Mouse (Mus musculus): ENCODE data around the gene Tmem179b.

Gene Tmem179b

GRCm38 (mm10) chr19:8774086-8774835 is at the start of gene Tmem179b:
Gene Tmem179b (minus strand): TSS chr19:8774467.
- DNase-seq = peak; percentile 96

GRCm38 (mm10) chr19:8822696-8823095 is 48.4 kb upstream of the Tmem179b start:
- DNase-seq = no peak

GRCm38 (mm10) chr19:8821146-8821545 is 46.9 kb upstream of the Tmem179b start:
- no peak for DNase-seq

- no peak for DNase-seq
Measured at GRCm38 (mm10) chr19:8820424-8820956, 46.2 kb upstream of the Tmem179b start.

- peak; percentile 99 for DNase-seq
Measured at GRCm38 (mm10) chr19:8819596-8820423, 45.5 kb upstream of the Tmem179b start, which contains the start of gene Hnrnpul2. Gene Hnrnpul2 (plus strand): TSS chr19:8820010.

- peak; percentile 99 for DNase-seq
Measured at GRCm38 (mm10) chr19:8818801-8819595, 44.7 kb upstream of the Tmem179b start, which contains the start of gene Ttc9c. Gene Ttc9c (minus strand): TSS chr19:8819333.

GRCm38 (mm10) chr19:8818301-8818798 is 44.1 kb upstream of the Tmem179b start:
- no peak for DNase-seq

GRCm38 (mm10) chr19:8817001-8817400 is 42.7 kb upstream of the Tmem179b start:
- no peak for DNase-seq

GRCm38 (mm10) chr19:8815812-8816211 is 41.5 kb upstream of the Tmem179b start:
- DNase-seq = no peak

- DNase-seq = no peak
Measured at GRCm38 (mm10) chr19:8806810-8807209, 32.5 kb upstream of the Tmem179b start.

GRCm38 (mm10) chr19:8803879-8804660 is 29.8 kb upstream of the Tmem179b start:
- DNase-seq = no peak

- DNase-seq = no peak
Measured at GRCm38 (mm10) chr19:8803204-8803780, 29.0 kb upstream of the Tmem179b start.

GRCm38 (mm10) chr19:8802130-8802821 is 28.0 kb upstream of the Tmem179b start, which contains the start of gene Zbtb3:
Gene Zbtb3 (plus strand): TSS chr19:8802555.
- DNase-seq = peak; percentile 99

- no peak for DNase-seq
Measured at GRCm38 (mm10) chr19:8798947-8799315, 24.7 kb upstream of the Tmem179b start.

- DNase-seq = peak; percentile 97
Measured at GRCm38 (mm10) chr19:8798264-8798946, 24.1 kb upstream of the Tmem179b start, which contains the start of gene Polr2g. Gene Polr2g (minus strand): TSS chr19:8798577.

GRCm38 (mm10) chr19:8790171-8790570 is 15.9 kb upstream of the Tmem179b start:
- DNase-seq = no peak

GRCm38 (mm10) chr19:8789171-8789570 is 14.9 kb upstream of the Tmem179b start:
- peak; percentile 57 for DNase-seq

GRCm38 (mm10) chr19:8788521-8788920 is 14.3 kb upstream of the Tmem179b start:
- no peak for DNase-seq

- peak; percentile 96 for DNase-seq
Measured at GRCm38 (mm10) chr19:8786008-8786781, 11.9 kb upstream of the Tmem179b start, which contains the start of gene Taf6l. Gene Taf6l (minus strand): TSS chr19:8786417.
